Mouse (Mus musculus): ENCODE results near the gene Pip4k2a. TPM values are rescaled to one million over a fixed set of nuclear protein-coding genes. Genes with fewer than 3 reads are reported as not detected.

The Pip4k2a gene
- total and polyA plus RNA-seq, 3 experiments, result 6.6 to 52.9 (median 20.8) TPM

DNA sequence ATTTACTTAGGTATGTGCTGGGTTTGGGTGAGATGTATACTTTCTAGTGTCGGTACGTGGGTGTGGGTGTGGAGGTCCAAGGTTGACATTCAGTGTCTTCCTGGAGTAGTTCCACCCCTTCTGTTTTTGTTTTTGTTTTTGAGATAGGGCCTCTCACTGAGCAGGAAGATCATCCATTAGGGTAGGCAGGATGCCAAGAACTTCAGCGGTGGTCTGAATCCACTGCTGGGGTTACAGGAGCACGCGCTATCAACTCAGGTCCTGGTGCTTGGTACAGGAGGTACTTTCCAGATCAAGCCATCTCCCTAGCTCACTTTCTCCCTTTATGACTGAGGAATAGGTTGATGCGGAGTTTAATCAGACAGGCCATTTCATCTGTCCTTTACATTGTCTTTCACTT, 88.2 kb downstream of the Pip4k2a start:
- Histone ChIP-seq H3K4me3 (replicated peaks in 1 of 3; ENCODE audit: low read depth in 2 of 3, low read length in 2 of 3, poor library complexity in 1 of 3) (no peak overlapping the region), H3K4me1 (ENCODE audit: control insufficient read depth in 1 of 2, insufficient read depth in 2 of 2) (peaks cover 4 to 89% of the 10 kb centered on the region in 2 experiments; a peak in 3 of 4 replicates), H3K9me3 (replicated peaks; ENCODE audit: low read length) (no peaks in the 10 kb centered on the region), H3K4me2 (ENCODE audit: insufficient read depth, low read depth, poor library complexity, severe bottlenecking) (no peak overlapping the region), H3K9ac (ENCODE audit: insufficient read depth, low read depth) (no peak overlapping the region), H3K79me2 (replicated peaks; ENCODE audit: control insufficient read depth, extremely low read depth, insufficient read depth, poor library complexity, severe bottlenecking) (no peaks in the 10 kb centered on the region; the same call in 1 of the 2 replicates), H3K36me3 (replicated peaks in 1 of 2; ENCODE audit: control insufficient read depth in 1 of 2, insufficient read depth in 1 of 2, low read length in 1 of 2) (peaks cover 0 to 40% of the 10 kb centered on the region in 2 experiments), H3K27me3 (replicated peaks) (no peaks in the 10 kb centered on the region), H3K27ac (ENCODE audit: insufficient read depth, low read depth) (no peak overlapping the region)
- in situ Hi-C loops (cut with MboI; ENCODE audit: low pct_ligation_motif_present, low pct_unique_long_range_greater_than_20kb, low sequenced_read_pairs) (no loop called here), dilution Hi-C loops (cut with MboI; ENCODE audit: extremely low pct_ligation_motif_present, extremely low pct_unique_long_range_greater_than_20kb, low sequenced_read_pairs) (no loop called here)
- no peak for TF ChIP-seq JUN (IDR thresholded peaks at IDR 0.05; ENCODE audit: insufficient read depth, low read depth, low read length)
- TF ChIP-seq USF2 (conservative IDR thresholded peaks at IDR 0.05; ENCODE audit: low read depth, low read length), result no peak
- no peak for TF ChIP-seq MXI1 (IDR thresholded peaks at IDR 0.05; ENCODE audit: low read depth, low read length)
- TF ChIP-seq NRF1 (IDR thresholded peaks at IDR 0.05; ENCODE audit: low read depth, low read length), result no peak
- no peak for TF ChIP-seq BHLHE40 (IDR thresholded peaks at IDR 0.05; ENCODE audit: low read depth, low read length)
- no peak for TF ChIP-seq PAX5 (IDR thresholded peaks at IDR 0.05; ENCODE audit: low read length)
- no peak for TF ChIP-seq CHD1 (IDR thresholded peaks at IDR 0.05; ENCODE audit: low read depth, low read length)
- no peak for TF ChIP-seq POLR2A (IDR thresholded peaks at IDR 0.05; ENCODE audit: low read depth, low read length)
- no peak for TF ChIP-seq GABPA (IDR thresholded peaks at IDR 0.05; ENCODE audit: insufficient replicate concordance, low read depth, low read length)
- no peak for TF ChIP-seq MAFK (IDR thresholded peaks at IDR 0.05; ENCODE audit: insufficient replicate concordance, low read length)
- no peak for TF ChIP-seq USF1 (IDR thresholded peaks at IDR 0.05; ENCODE audit: low read depth, low read length)
- no peak for TF ChIP-seq CHD2 (IDR thresholded peaks at IDR 0.05; ENCODE audit: low read length)
- no peak for TF ChIP-seq MAX (IDR thresholded peaks at IDR 0.05; ENCODE audit: low read length)
- no peak for TF ChIP-seq CTCF (conservative IDR thresholded peaks at IDR 0.05 in 1 of 2, IDR thresholded peaks at IDR 0.05 in 1 of 2; ENCODE audit: low read depth in 2 of 2, low read length in 2 of 2)
- no peak for TF ChIP-seq JUND (conservative IDR thresholded peaks at IDR 0.05; ENCODE audit: low read depth, low read length)
- TF ChIP-seq ZMIZ1 (IDR thresholded peaks at IDR 0.05; ENCODE audit: low read depth, low read length), result no peak
- no peak for DNase-seq (ENCODE audit: extremely low read depth)

GRCm38 (mm10) chr2:18907269-18907668, 90.7 kb downstream of the Pip4k2a start:
- no peaks in the 10 kb centered on the region for H3K27me3 ChIP-seq (replicated peaks)
- in situ Hi-C loops (cut with MboI; ENCODE audit: low pct_ligation_motif_present, low pct_unique_long_range_greater_than_20kb, low sequenced_read_pairs), result no loop called here
- H3K27ac ChIP-seq (ENCODE audit: insufficient read depth, low read depth), result no peak overlapping the region
- H3K4me2 ChIP-seq (ENCODE audit: insufficient read depth, low read depth, poor library complexity, severe bottlenecking), result no peak overlapping the region
- peaks cover 4 to 89% of the 10 kb centered on the region in 2 experiments; a peak in 3 of 4 replicates for H3K4me1 ChIP-seq (ENCODE audit: control insufficient read depth in 1 of 2, insufficient read depth in 2 of 2)
- dilution Hi-C loops (cut with MboI; ENCODE audit: extremely low pct_ligation_motif_present, extremely low pct_unique_long_range_greater_than_20kb, low sequenced_read_pairs), result no loop called here
- no peak for DNase-seq (ENCODE audit: extremely low read depth)
- no peaks in the 10 kb centered on the region; the same call in 1 of the 2 replicates for H3K79me2 ChIP-seq (replicated peaks; ENCODE audit: control insufficient read depth, extremely low read depth, insufficient read depth, poor library complexity, severe bottlenecking)
- H3K9ac ChIP-seq (ENCODE audit: insufficient read depth, low read depth), result no peak overlapping the region
- no peak overlapping the region for H3K4me3 ChIP-seq (replicated peaks in 1 of 3; ENCODE audit: low read depth in 2 of 3, low read length in 2 of 3, poor library complexity in 1 of 3)
- peaks cover 0 to 56% of the 10 kb centered on the region in 2 experiments for H3K36me3 ChIP-seq (replicated peaks in 1 of 2; ENCODE audit: control insufficient read depth in 1 of 2, insufficient read depth in 1 of 2, low read length in 1 of 2)
- TF ChIP-seq IRF4 (IDR thresholded peaks at IDR 0.05; ENCODE audit: low read depth, low read length) (no peak), NELFE (IDR thresholded peaks at IDR 0.05; ENCODE audit: low read depth, low read length) (no peak), ELF1 (IDR thresholded peaks at IDR 0.05; ENCODE audit: low read depth, low read length) (no peak), JUND (conservative IDR thresholded peaks at IDR 0.05; ENCODE audit: low read depth, low read length) (no peak), CHD2 (IDR thresholded peaks at IDR 0.05; ENCODE audit: low read length) (no peak), ZC3H11A (IDR thresholded peaks at IDR 0.05; ENCODE audit: low read depth, low read length) (no peak), MYC (IDR thresholded peaks at IDR 0.05; ENCODE audit: low read depth, low read length) (no peak)
- H3K9me3 ChIP-seq (replicated peaks; ENCODE audit: low read length), result no peaks in the 10 kb centered on the region

Data from CH12.LX (cell line).